14 mouse cellular contexts compared by ENCODE assay signal in the genomic region with DNA sequence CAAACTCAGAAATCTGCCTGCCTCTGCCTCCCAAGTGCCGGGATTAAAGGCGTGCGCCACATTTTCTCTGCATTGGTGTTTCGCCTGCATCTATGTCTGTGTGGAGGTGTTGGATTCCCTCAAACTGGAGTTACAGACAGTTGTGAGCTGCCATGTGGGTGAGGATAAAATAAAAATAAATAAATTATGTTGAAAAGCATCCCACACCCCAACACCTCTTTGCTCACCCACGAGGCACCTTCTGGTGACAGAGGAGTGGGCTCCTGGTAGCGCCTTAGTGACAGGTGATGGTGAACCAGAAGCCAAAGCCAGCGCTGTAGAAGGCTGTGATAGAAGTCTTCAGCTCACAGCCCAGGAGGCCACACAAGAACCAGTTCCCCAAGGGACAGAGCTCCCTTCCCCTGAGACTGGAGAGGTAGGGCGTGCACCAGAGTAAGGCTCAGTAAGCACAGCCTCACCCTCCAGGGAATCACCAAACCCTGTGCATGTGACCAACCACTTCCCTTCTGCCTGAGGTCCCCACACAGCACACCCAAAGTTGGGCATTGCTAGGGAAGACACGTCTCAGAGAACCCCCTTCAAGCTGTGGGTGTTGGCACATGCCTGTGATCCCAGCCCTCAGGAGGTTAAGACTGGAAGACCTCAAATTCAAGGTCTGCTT. TPM values are rescaled to one million over a fixed set of nuclear protein-coding genes. Genes with fewer than 3 reads are reported as not detected.
DNase-seq lines count a peak whose midpoint lies in the region; ATAC-seq and TF ChIP-seq lines count a peak whose summit lies in the region.
"Had no signal": no experiment of that assay in that cellular context is flagged by ENCODE, and none has a peak within 500 bp of the region (broad histone marks: within the 10 kb centered on the region; RNA-seq: fewer than 3 reads in every experiment).

No protein-coding gene starts in this region.

- TF ChIP-seq CTCF in left cerebral cortex, adult 2 months (IDR thresholded peaks at IDR 0.05): no peak
- no peak for TF ChIP-seq CTCF in stomach, postnatal 0 days (IDR thresholded peaks at IDR 0.05; ENCODE audit: low read depth)

- H3K36me3 ChIP-seq in stomach, postnatal 0 days (ENCODE audit: control insufficient read depth, insufficient read depth, low read length): no peaks in the 10 kb centered on the region
- H3K36me3 ChIP-seq: heart, embryonic 13.5 days; midbrain, embryonic 15.5 days had no signal

- DNase-seq in left cerebral cortex, adult 2 months (ENCODE audit: extremely low spot score in 1 of 2, low spot score in 2 of 2): no peak
- DNase-seq in left cerebral cortex, adult 9 months (ENCODE audit: low spot score in 2 of 2): no peak
- peak; percentile 33 for DNase-seq in induced T-regulatory cell, adult 2 months (ENCODE audit: low read depth)
- peak; percentile 46 for DNase-seq in stomach, postnatal 0 days (ENCODE audit: low spot score)
- no peak for DNase-seq in left cerebral cortex, adult 8-10 months (ENCODE audit: low spot score in 2 of 2)
- DNase-seq in urinary bladder, postnatal 25 days (ENCODE audit: low spot score): no peak
- no peak for DNase-seq in ovary, postnatal 36 days (ENCODE audit: low spot score)
- DNase-seq: retina, postnatal 1 day had no signal

- ATAC-seq in monocyte, adult 5-6 weeks (replicated peaks; ENCODE audit: insufficient number of reproducible peaks, low FRiP score, low TSS enrichment, poor library complexity, severe bottlenecking): peak; percentile 83
- peak; percentile 53 for ATAC-seq in stomach, postnatal 0 days (ENCODE audit: low FRiP score, low TSS enrichment)
- ATAC-seq: midbrain, embryonic 15.5 days had no signal

- H3K9ac ChIP-seq in stomach, postnatal 0 days (ENCODE audit: low read length): no peak overlapping the region
- H3K9ac ChIP-seq: heart, embryonic 13.5 days; midbrain, embryonic 15.5 days had no signal

- no peaks in the 10 kb centered on the region for H3K9me3 ChIP-seq in stomach, postnatal 0 days (ENCODE audit: control insufficient read depth, low read length)
- H3K9me3 ChIP-seq: heart, embryonic 13.5 days; midbrain, embryonic 15.5 days had no signal

- no peaks in the 10 kb centered on the region for H3K27me3 ChIP-seq in stomach, postnatal 0 days (ENCODE audit: control insufficient read depth, insufficient read depth, low read length)
- H3K27me3 ChIP-seq: heart, embryonic 13.5 days; midbrain, embryonic 15.5 days had no signal

- intact Hi-C loops in left cerebral cortex, adult 2 months (cut with DNase I): no loop called here

- 77% methylated on average over 9 of the region's 9 CpGs for WGBS in stomach, postnatal 0 days

- H3K27ac ChIP-seq in left cerebral cortex, adult 2 months: peak overlapping the region; percentile 66
- no peak overlapping the region for H3K27ac ChIP-seq in stomach, postnatal 0 days (replicated peaks)
- H3K27ac ChIP-seq: heart, embryonic 13.5 days; midbrain, embryonic 15.5 days had no signal

- no peaks in the 10 kb centered on the region for H3K4me1 ChIP-seq in stomach, postnatal 0 days (replicated peaks; ENCODE audit: control insufficient read depth, insufficient read depth)
- H3K4me1 ChIP-seq: heart, embryonic 13.5 days; midbrain, embryonic 15.5 days had no signal

- TF ChIP-seq EP300 in stomach, postnatal 0 days (optimal IDR thresholded peaks at IDR 0.05): no peak

- no peak overlapping the region for H3K4me2 ChIP-seq in stomach, postnatal 0 days (replicated peaks; ENCODE audit: low read depth)
- H3K4me2 ChIP-seq: heart, embryonic 13.5 days; midbrain, embryonic 15.5 days had no signal

- H3K4me3 ChIP-seq in left cerebral cortex, adult 2 months: no peak overlapping the region
- no peak overlapping the region for H3K4me3 ChIP-seq in stomach, postnatal 0 days (ENCODE audit: low read depth, low read length)
- H3K4me3 ChIP-seq: heart, embryonic 13.5 days; midbrain, embryonic 15.5 days had no signal

RNA-seq across cellular contexts. Expression of a gene that starts 6.7 kb away (rescaled TPM):
- total RNA-seq in left cerebral cortex, adult 2 months (2021): under 1 TPM in 1 of 2 experiments, not detected in 1; 0.77 TPM
- total RNA-seq in monocyte, adult 5-6 weeks (2017): 1.7 TPM in 1 of 3 replicates, not detected in the others
- polyA plus RNA-seq in stomach, postnatal 0 days (2015; fragmentation: Nextera tagmentation; extraction: Ambion mirVana): 0.05 and 0.10 TPM in 2 replicates
- under 1 TPM in 1 of 4 experiments, not detected in 3; 0.21 TPM for total RNA-seq in left cerebral cortex, adult 8-10 months (2022)
- total RNA-seq: layer of hippocampus, postnatal 14 days; liver, adult 2 months had no signal
- polyA plus RNA-seq: heart, embryonic 13.5 days; intestine, embryonic 14.5 days; liver, adult 2 months; midbrain, embryonic 15.5 days had no signal

RNA-seq across cellular contexts. Expression of a gene that starts 16.9 kb away (rescaled TPM):
- 1 to 10 TPM; 1.0 to 1.1 TPM for total RNA-seq in left cerebral cortex, adult 2 months (2021)
- 286 to 300 TPM (median 297 TPM) in 3 replicates for total RNA-seq in monocyte, adult 5-6 weeks (2017)
- polyA plus RNA-seq in stomach, postnatal 0 days (2015; fragmentation: Nextera tagmentation; extraction: Ambion mirVana): 26.8 and 28.8 TPM in 2 replicates
- 1 to 10 TPM in 2 of 4 experiments, under 1 TPM in 2; 0.72 to 4.6 (median 2.1) TPM for total RNA-seq in left cerebral cortex, adult 8-10 months (2022)

RNA-seq across cellular contexts. Expression of a gene that starts 36.4 kb away (rescaled TPM):
- 100 to 1,000 TPM; 213 to 219 TPM for total RNA-seq in left cerebral cortex, adult 2 months (2021)
- total RNA-seq in monocyte, adult 5-6 weeks (2017): not detected in 3 replicates
- polyA plus RNA-seq in stomach, postnatal 0 days (2015; fragmentation: Nextera tagmentation; extraction: Ambion mirVana): 3.4 and 4.5 TPM in 2 replicates
- total RNA-seq in left cerebral cortex, adult 8-10 months (2022): 100 to 1,000 TPM; 215 to 253 (median 239) TPM

RNA-seq across cellular contexts. Expression of a gene that starts 46.0 kb away (rescaled TPM):
- total RNA-seq in left cerebral cortex, adult 2 months (2021): 10 to 100 TPM; 43.7 to 47.5 TPM
- total RNA-seq in monocyte, adult 5-6 weeks (2017): 20.1 to 30.8 TPM (median 22.6 TPM) in 3 replicates
- 14.1 and 14.4 TPM in 2 replicates for polyA plus RNA-seq in stomach, postnatal 0 days (2015; fragmentation: Nextera tagmentation; extraction: Ambion mirVana)
- total RNA-seq in left cerebral cortex, adult 8-10 months (2022): 10 to 100 TPM; 40.2 to 47.7 (median 43.4) TPM

Comparison
In these comparisons a context has a peak if more than half of its experiments do, and no peak if none do; other contexts are left out.
1. DNase-seq: peak in induced T-regulatory cell, adult 2 months (single experiment) and stomach, postnatal 0 days (single experiment); none in left cerebral cortex, adult 2 months (0 of 2), left cerebral cortex, adult 9 months (0 of 2), left cerebral cortex, adult 8-10 months (0 of 2), urinary bladder, postnatal 25 days (single experiment) and ovary, postnatal 36 days (single experiment).
2. RNA of a gene that starts 16.9 kb away (total RNA-seq): 286 to 300 TPM in monocyte, adult 5-6 weeks; 0.72 to 4.6 TPM in left cerebral cortex, adult 8-10 months and 1.0 to 1.1 TPM in left cerebral cortex, adult 2 months; every median in the first group is over 10 times any median in the second.
3. RNA of a gene that starts 36.4 kb away (total RNA-seq): 215 to 253 TPM in left cerebral cortex, adult 8-10 months and 213 to 219 TPM in left cerebral cortex, adult 2 months; not detected in monocyte, adult 5-6 weeks; every median in the first group is over 100 times any median in the second.